Mouse (Mus musculus) small intestine, adult 2 months (tissue): Measurements from ENCODE around the gene Irf1.

Experiments
- CTCF ChIP-seq: fragments of 200-500 bp; IDR thresholded peaks from 2 replicates; pipeline ENCODE4 v1.5.1; 2012; ENCODE audit warnings: low read depth, mild to moderate bottlenecking, control low read depth, inconsistent platforms, low read length, moderate library complexity, mixed read lengths; ENCODE audit not compliant: insufficient replicate concordance, insufficient read length; ENCODE audit errors: extremely low read depth
- POLR2A ChIP-seq: fragments of 200-500 bp; IDR thresholded peaks from 2 replicates; pipeline ENCODE4 v1.6.1; 2012; ENCODE audit warnings: low read depth, mild to moderate bottlenecking, control low read depth, inconsistent platforms, low read length, moderate library complexity

DNA sequence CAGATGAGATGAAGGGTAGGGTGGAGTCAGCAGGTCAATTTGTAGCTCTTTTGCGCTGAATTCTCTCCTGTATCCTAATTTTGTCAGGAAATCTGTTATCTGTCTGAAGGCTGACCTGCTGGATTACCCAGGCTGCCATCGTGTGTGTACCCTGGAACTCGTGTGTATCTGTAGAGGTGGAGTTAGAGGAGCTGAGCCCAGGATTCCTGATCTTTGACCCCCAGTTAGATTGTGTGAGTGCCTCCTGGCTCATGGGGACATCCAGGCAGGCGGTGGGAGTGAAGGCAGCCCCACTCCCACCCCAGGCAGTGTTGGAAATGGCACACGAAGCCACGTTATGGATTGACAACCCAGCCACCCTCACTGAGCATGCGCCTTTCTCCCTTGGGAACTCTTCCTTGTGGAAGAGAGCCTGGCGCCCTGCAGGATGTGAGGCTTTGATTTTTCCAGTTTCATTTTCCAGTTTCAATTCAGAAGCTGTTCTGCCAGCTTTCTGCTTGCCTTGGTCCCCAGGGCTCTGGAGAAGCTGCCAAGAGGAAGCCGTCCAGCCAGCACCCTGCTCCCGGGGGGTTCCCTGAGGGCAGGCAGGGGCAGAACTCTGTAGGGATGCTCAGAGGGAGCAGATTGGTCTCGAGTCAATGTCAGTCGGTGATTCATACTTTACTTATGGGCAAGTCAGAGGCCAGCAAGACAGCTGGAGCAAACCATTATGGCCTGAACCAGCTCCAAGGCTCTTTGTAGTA lies 26.8 kb downstream of the Irf1 start:
- TF ChIP-seq CTCF (no peak; the same call in 1 of the 2 replicates), POLR2A (no peak)
